Mouse (Mus musculus) gastrocnemius, postnatal 4 days (tissue): ENCODE measurements at regions not wholly inside any gene's neighbourhood (a gene's known extent, or its start where the extent isn't known, plus 50 kb on each side); places are given as distances from the start of the nearest gene placed in this dataset.

Source experiments
- DNase-seq, 2 experiments: peaks; one replicate each; pipeline ENCODE4 v3.0.0; 2021 to 2022; ENCODE audit warnings: low spot score in 2 of 2, mixed read lengths in 2 of 2

DNA sequence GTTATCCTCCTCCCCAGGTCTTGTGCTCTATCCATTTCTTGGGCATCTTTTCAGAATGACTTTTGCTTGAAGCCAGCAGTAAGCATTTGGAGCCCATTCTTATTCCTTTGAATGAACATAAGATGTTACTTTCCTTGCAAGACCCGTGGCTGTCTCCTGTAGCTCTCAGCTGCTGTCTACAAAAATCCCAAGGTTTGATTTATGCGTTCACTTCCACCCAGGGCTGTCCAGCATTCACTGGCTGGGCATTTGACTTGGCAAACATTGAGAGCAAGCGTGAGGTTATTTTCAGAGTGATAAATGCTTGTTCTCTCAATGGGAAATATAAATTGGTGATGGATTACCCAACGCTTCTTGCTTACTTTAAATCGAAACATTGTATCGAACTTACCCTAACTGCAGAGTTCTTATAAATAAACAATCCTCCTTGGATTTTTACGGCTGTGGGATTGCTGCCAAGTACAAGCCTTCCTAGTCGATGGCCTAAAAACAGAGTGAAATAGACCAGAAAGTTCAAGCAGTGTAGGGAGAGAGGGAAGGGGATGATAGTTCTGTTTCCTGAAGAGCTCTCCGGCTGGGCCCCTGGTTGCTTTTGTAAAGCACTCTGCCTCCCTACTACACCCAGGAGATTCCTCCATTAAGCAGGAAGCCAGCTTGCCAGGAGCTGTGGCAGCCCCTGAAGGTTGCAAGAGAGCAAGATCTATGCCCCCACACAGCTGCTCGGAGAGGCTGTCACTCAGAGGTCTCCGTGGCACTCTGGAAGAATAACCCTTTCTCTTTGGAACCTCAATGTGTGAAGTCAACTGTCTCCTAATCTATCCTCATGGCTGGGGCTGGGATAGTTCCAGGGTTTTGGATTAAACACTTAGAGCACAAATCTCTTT, 210.1 kb downstream of the Mex3b start:
- peak in 1 of 2 experiments; percentile 32 for DNase-seq

DNA sequence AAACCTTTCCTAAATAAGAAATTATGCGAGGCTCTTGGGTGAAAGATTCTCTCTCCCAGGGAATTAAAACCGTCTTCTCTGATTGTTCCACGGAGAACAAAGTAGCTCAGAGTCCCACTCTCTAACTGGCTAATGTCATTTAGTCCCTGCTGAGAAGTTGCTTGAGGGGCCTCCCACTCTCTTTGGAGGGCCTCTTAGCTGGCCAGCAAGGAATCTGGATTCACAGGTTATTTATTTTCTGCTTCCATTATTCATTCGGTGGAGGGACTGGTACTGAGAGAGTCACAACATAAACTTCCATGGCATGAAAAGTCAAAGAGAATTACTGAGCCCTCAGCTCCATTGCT, 210.8 kb downstream of the Mex3b start:
- DNase-seq = no peak

DNA sequence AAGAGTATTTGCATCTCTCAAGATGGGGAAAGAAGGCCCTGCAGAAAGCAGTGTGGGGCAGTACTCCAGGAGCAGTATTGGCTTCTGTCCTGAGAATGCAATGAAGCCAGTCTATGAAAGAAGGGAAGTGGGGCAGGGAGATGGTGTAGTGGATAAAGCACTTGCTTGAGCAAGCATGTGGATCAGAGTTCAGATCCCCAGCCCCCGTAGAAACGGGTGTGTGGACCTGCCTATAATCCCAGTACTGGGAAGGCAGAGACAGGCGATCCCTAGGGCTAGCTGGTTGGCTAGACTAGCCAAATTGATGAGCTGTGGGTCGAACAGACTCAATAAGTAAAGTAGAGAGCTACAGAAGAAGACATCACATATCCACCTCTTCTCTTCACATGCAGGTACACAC, 211.6 kb downstream of the Mex3b start:
- DNase-seq = no peak

DNA sequence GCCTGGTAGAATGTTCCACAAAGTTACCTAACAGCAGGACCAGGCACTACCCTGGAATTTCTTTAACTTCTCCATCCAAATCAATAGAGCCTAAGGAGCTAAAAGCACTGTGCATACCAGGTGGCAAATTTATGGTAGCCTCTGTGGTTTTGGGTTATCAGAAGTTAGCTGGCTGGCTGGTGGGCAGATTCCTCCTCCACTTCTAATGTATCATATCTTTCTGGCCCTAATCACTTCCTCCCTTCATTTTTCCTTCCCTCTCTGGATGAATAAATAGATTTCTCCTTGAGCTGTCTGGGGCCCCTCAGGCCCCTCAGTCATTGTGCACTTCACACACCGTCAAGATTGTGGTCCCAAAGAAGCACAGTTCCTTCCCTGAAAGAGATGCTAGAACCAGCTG, 212.7 kb downstream of the Mex3b start:
- no peak for DNase-seq

DNA sequence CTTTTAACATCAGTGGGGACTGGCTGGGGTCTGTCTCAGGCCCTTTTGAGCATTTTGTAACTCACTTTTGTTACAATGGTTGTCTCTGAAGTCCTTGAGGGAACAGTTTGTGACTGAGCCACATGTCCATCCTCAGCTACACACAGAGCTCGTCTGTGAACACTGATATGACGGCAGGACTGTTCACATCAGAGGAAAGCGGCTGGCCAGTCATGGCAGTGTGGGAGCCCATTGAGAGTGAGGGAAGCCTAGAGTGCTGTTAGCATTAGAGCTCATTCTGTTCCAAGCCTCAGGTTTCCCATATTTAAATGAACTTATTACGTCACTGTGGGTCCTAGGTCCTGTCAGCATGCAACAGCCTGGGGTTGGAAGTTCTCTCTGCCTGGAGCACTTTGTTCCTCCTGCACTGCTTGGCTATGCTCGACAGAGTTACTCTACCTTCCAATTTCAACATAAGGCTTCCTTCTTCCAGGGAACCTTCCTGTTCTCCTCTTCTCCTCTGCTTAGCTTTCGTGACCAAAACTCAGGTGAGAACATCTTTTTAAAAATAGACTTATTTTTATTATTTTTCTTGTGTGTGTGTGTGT, 217.5 kb downstream of the Mex3b start:
- DNase-seq = no peak

DNA sequence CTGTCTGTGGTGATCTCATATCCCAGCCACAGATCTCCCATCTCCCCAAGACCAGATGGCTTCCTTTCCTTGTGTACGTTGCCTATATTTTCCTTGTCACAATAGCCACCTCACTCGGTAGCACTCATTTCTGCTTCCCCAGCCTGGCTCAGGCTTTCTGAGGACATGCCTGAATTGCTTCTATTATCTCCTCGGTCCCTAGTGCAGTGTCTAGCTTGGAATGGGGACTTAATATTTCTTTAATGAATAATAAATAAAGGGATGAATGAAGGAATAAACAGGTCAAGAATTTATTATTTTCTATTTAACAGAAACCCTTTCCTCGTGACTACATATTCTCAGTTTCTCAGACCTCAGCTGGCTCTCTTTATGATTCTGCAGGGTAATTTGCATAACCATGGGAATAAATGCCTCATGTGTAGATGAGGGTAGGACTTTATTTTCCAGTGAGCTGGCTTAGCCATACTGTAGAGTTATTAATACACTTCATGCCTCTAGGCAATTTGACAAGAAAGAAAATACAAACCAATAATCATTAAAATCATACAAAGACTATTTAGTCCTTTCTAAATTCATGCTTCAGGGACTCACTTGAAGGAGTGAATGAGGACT, 218.5 kb downstream of the Mex3b start:
- no peak for DNase-seq

DNA sequence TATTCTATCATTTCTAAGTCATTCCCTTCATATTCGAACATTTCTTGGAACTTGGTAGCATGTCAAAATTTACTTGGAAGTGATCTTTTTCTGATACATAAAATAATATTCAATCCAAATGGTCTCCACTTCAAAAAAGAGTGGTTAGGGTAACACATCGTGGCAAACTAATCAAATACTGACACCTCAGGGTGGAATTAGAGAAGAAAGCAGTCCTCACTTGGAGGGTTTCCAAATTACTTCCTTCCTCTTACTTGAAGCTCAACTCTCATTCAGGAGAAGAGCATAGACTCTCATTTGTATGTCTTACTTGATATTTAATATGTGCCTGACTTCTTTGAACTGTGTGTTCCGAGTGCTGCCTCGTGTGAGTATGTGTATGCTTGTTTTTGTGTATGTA, 220.3 kb downstream of the Mex3b start:
- DNase-seq = no peak

DNA sequence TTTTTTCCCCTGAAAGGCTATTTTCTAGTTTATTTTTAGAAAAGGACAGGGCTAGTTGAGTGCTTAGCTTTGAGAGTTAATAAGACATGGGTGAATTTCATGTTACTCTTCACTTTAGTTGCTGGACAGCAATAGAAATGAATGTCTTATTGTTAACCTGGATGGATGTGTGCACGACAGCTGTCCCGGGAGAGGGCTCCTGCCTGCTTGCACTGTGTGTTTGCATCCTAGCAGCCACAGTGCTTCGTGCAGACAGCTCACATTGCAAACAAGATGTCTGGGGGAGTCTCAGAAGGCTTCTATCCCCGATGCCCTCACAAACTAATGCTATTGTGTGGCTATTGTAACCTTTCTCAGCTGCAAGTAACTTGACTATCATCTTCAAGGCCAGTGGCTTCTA, 221.0 kb downstream of the Mex3b start:
- no peak for DNase-seq

DNA sequence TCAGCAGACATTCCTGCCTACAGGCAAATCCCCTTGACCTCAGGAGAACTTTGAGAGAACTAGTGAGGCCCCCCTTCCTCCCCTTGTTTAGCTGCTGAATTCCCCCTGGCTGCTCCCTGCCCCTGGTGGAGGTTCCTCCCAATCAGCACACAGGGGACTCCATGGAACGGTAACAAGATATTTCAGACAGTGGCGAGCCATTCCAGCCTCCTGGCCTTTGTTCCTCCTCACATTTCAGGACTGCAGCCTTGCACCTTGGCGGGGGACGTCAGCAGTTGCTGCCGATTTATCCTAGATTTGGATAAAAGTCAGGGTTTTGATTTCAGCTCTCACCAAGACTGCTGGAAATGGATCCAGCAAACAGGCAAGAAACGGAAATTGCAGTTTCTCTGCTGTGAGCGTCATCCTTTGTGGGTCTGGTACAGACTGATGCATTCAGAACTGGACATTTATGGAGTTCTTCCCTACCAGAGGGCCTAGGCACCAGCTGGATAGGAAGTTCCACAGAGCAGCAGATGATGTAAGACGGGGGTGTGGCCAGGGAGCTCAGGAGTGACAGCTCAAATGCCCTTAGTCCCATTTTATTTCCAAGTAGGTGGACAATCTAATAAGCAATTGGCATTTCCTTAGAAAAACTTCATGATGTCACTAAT, 222.3 kb downstream of the Mex3b start:
- peak in 1 of 2 experiments; percentile 27 for DNase-seq

DNA sequence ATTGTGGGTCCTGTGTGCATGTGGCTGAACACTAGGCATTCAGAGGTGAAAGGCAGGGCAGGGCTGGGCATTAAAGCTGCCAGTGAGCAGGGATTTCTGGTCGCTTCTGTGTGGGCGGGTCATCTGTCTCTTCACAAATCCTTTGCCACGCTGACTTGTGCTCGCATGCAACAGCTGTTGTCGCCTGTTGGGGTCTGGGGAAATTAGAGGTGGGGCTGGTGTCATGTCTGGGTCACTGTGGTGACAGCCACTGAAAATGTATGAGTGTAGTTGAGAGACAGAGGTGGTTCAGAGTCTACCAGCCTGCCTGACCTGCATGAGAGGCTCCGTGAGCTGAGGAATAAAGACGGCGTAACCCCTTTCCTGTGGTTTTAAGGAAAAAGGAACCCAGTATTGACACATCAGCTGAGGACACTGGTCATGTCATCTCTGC, 226.8 kb downstream of the Mex3b start:
- DNase-seq = no peak

DNA sequence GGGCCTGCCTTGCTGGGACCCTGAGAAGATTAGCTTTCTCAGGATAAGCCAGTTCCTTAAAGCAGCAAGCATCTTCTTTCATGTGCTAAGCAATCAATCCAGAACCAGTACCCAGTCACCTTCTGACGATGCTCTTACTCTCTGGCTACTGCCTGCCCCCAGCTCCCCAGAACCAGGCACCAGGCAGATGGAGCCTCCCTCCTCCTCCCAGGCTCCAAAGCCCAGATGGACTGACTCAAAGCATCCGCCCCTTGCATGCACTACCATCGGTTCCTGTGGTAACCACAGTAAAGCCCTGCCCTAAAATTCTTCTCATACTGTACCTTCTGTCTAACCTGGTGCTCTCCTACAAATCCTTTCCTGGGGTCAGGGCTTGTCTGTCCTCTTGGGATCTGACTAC, 227.8 kb downstream of the Mex3b start:
- no peak for DNase-seq

DNA sequence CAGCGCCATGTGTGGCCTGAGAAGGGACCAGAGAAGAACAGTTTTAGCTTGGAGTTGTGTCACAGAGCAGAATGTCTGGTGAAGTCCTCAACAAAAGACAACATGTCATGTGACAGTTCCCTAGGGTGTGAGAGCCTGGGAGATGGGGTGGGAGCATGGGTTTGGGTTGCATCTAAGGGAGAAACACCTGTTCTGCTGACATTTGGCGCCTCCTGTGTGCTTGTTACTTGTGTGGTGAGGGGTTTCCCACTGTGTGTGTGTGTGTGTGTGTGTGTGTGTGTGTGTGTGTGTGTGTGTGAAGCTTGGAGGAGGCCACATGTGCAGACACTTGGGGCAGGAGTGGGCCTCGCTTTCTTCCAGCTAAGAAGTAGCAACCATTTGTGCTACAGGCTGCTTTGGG, 228.5 kb downstream of the Mex3b start:
- no peak for DNase-seq

DNA sequence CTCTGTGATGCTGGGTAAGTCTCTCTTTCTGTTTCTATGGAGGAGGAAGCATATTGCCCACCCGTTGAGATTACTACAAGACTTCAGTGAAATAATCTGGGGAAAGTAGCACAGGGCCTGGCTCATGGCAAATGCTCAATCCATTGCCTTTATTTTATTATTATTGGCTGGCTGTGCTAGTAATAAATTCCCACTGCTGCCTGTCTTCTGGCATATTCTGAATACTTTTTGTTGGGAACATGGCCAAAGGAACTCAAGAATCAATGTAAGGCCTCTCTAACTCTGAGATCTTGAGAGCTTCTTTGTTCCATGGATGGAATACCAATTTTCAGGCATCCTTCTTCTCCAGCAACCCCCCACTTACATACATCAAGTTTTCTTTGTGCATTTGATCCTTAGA, 237.3 kb downstream of the Mex3b start:
- no peak for DNase-seq

DNA sequence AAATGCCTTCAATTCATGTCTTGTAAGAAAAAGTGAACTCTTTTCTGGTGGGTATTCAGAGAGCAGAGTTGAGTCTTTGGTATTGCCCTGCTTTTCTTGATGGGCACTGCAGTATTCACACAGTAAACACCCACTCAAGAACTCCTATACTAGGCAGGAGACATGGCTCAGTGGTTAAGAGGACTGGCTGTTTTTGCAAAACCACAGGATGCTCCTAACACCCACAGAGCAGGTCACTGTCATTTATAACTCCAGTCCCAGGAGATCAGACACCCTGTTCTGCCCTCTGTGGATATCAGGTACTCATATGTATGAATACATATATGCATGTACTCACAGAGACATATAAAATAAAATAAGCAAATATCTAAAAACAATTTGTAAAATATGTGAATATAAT, 238.5 kb downstream of the Mex3b start:
- no peak for DNase-seq

DNA sequence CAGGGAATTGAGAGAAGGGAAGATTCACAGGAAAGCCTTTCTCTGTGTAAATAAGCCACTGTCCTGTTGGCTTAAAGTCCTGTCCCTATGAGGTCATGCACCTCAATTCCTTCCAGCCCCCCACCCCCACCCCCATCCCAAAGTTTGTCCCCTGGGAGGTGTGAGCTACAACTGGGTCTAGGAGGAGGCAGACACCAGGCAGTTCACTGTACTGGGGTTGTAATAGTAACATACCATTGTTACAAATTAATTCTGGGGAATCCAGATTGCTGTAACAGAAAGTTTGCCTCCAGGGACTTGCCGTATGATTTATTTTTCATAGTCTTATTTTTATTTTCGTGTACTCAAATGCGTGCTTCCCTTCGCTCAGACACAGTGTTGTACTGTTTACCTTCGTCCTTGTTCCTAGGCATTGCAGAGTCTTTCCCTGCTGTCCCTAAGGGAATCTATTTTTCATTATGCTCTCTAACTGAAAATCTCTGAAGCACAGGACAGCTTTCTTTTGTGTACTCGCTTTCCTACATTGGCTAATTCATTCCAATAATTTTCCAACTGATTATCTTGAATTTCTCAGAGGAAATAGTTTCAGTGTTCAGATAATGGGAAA, 244.2 kb downstream of the Mex3b start:
- no peak for DNase-seq

DNA sequence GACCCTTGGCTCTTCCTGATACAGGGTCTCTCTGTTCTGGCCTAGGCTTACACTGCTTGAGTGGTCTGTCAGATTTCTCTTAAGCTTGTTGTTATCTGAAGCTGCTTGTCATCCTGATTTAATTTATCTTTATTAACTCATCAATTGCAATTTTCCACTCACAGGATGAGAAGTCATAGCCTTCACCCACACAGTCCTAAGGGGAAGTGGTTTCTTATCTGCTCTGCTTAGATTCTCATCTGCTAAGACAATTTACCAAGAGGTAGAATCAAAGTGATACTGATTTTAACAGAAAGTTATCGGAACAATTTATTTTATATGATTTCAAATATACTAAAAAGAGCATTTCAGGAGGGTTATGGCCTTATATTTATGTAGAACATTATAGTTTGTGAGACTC, 249.4 kb downstream of the Mex3b start:
- DNase-seq = no peak

DNA sequence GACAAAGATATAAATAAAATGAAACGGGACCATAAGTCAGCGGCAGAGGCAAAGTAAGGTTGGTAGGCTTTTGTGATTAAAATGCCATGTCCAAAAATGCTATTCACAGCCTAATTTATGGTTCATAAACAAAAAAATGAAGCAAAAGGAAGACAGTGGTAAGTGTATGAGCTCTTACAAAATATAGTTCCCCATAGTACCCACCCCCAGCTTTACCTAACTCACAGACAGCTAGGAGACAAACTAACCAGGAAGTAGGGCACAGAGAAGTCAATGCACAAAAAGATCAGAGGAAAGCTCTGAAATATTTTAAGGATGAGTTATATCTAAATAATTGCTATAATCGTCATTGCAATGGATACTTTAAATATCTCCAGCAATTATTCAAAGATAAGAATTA, 249.9 kb downstream of the Mex3b start:
- DNase-seq = no peak

DNA sequence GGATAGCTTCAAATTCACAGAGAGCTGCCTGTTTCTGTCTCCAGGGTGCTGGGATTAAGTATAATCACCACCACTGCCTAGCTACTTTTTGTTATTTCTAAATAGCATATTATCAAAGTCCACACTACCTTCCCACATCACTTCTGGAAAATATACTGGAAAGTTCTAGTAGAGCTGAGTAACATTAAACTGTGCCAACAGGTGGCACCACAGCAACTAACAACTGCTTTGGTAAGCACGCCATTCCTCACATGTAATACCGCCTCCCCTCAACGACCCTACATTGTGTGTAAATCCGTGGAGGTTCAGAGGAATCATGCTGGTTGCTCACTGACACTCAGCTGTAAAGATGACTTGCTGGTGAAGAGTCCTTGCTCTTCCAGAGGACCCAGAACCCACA, 259.1 kb downstream of the Mex3b start:
- no peak for DNase-seq

DNA sequence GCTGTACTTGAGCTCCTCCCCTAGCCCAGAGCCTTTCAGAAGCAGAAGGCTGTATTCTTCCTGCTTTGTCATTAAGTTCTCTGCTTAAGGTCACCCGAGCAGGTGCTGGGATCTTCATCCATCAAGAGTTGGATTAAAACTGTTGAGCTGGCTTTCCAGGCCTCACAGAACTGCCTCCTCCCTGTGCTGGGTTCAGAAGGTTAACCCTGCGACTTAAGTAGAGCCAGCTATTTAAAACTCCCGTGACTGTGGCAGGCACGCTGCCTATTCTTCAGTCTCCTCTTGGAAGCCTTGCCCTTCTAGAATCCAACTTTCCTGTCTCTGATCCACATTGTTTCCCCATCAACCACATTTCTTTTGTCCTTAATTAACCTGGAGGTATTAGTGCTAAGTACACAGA, 273.1 kb downstream of the Mex3b start:
- peak in 1 of 2 experiments; percentile 30 for DNase-seq

DNA sequence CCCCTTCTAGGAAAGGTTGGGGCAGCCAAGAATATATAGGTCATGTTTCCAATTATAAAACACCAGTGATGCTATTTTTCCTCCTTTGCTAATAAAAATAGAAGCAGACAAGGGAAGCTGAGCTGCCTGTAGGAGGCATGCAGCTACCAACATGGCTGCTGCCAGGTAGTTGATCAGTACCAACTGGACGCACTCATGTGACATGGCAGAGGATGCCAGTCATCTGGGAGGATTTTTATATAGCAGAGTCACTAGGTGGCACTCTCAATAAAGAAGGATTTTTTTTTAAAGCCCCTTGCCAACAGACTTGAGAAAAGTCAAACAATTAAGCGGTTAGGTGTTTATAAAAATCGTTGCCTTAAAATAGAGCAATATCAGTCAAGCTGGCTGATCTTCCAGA, 273.5 kb downstream of the Mex3b start:
- no peak for DNase-seq

DNA sequence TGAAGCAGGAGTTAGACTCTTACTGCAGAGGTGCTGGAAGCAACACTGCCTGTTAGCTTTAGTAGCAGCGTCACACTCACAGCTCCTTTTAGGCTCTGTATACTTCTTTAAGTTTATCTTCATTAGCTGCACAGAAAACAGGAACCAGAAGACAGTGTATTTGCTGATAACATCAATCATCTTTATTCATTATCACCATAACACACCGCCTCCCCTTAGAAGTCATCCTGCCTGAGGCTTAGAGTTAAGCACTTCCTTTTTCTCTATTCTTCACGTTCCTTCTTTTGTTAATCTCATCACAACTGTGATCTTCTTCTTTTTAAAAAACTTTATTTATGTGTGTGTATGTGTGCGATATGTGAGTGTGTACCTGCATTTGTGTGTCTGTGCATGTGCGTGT, 276.9 kb downstream of the Mex3b start:
- no peak for DNase-seq

DNA sequence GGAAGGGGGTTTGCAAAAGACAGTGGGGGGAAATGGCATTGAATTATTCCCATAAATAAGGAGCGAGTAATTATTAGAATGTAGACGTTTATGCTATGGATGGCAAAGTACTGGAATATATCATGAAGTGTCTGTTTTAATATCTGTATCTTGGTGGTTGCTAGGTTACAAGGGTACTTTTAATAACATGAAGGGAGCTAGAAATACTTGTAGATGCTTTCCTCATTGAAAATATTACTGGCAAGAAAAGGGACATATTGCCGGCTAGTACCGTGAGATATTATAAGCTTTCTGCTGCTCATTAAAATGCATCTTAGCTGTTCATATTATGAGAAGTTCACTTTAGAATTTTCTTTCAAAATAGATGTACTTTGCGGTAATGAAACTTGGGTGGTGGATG, 278.4 kb downstream of the Mex3b start:
- no peak for DNase-seq
